Mouse (Mus musculus) ES-E14 (cell line): Measurements from ENCODE around the gene Myo1b.

Experiments used
- CHD2 ChIP-seq: IDR thresholded peaks from 2 replicates; pipeline ENCODE4 v1.6.1; 2014; ENCODE audit warnings: mild to moderate bottlenecking, low read depth, low read length, inconsistent platforms
- HCFC1 ChIP-seq: IDR thresholded peaks from 2 replicates; pipeline ENCODE4 v1.6.1; 2012; ENCODE audit warnings: low read length, inconsistent platforms, borderline replicate concordance; ENCODE audit not compliant: insufficient read depth
- MAFK ChIP-seq: IDR thresholded peaks from 2 replicates; pipeline ENCODE4 v1.6.1; 2014; ENCODE audit warnings: mild to moderate bottlenecking, low read depth, low read length, inconsistent platforms; ENCODE audit not compliant: insufficient read depth
- ZC3H11A ChIP-seq: IDR thresholded peaks from 2 replicates; pipeline ENCODE4 v1.6.1; 2012; ENCODE audit warnings: low read depth, mild to moderate bottlenecking, inconsistent platforms, low read length, borderline replicate concordance

DNA sequence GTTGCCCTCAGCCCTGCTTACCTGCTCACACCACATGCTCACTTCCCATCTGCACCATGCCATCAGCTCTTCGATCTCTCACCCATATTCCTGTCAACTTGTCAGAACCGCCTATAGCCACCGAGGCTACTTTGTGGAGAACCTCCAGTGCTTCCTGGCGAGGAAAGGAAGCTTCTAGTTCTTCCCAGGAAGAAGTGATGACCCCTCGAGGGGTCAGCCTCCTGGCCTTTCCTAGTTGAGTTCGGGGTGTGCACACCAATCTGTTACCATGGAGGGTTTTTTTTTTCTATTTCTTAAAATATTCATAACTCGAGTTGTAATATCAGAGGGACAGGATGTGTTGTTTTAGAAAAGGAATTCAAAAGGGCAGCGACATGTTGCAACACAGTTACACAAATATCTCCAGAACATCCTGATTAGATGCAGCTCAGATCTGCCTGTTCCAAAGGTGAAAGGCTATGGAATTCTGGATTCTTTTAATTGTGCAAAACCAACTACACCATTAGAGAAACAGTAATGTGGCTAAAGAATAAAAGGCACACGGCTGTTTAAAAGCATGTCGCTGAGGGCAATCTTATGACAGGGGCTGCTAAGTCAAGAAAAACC is 175.1 kb downstream of the Myo1b start:
- TF ChIP-seq ZC3H11A = no peak
- TF ChIP-seq CHD2 = no peak
- no peak for TF ChIP-seq HCFC1
- TF ChIP-seq MAFK = no peak
